Mouse (Mus musculus): ENCODE data around the gene Acot4.

- TF ChIP-seq CTCF (IDR thresholded peaks at IDR 0.05; ENCODE audit: low read depth, low read length) = no peak
- TF ChIP-seq POLR2A (IDR thresholded peaks at IDR 0.05; ENCODE audit: insufficient read depth, low read length) = no peak
- TF ChIP-seq EP300 (IDR thresholded peaks at IDR 0.05; ENCODE audit: insufficient read depth, low read depth, low read length) = no peak
These were observed 33.5 kb downstream of the Acot4 start for GRCm38 (mm10) chr12:84071696-84072095.

Measured in ES-Bruce4 (cell line).